Mouse (Mus musculus) bone marrow, adult 2 months (tissue): ENCODE results near the gene Ihh. TPM values are rescaled to one million over a fixed set of nuclear protein-coding genes. Genes with fewer than 3 reads are reported as not detected.

ENCODE experiments used
- H3K27ac ChIP-seq: fragments of 200-500 bp; 2 replicates; pipeline ENCODE4 v1.5.1; 2012; ENCODE audit warnings: low read depth, mild to moderate bottlenecking, control low read depth, inconsistent platforms, low read length; ENCODE audit not compliant: control insufficient read depth, poor library complexity, insufficient read depth
- H3K4me1 ChIP-seq: fragments of 200-500 bp; 2 replicates; pipeline ENCODE4 v1.6.1; 2011; ENCODE audit warnings: low read length; ENCODE audit not compliant: control insufficient read depth, insufficient read depth
- H3K4me3 ChIP-seq: fragments of 200-500 bp; replicated peaks from 2 replicates; pipeline ENCODE3; 2011; ENCODE audit warnings: mild to moderate bottlenecking, low read depth, low read length, control low read depth; ENCODE audit not compliant: control insufficient read depth
- CTCF ChIP-seq: fragments of 200-500 bp; IDR thresholded peaks from 2 replicates; pipeline ENCODE4 v1.5.1; 2011; ENCODE audit warnings: low read length, control low read depth; ENCODE audit not compliant: control insufficient read depth, insufficient read depth
- POLR2A ChIP-seq: fragments of 200-500 bp; IDR thresholded peaks from 2 replicates; pipeline ENCODE4 v1.6.1; 2011; ENCODE audit warnings: low read depth, mild to moderate bottlenecking, control low read depth, low read length, borderline replicate concordance; ENCODE audit not compliant: control insufficient read depth
- WGBS: fragments of 180-500 bp; shearing (Covaris S2); methylation state at CpG from one replicate; pipeline ENCODE4 v1.1.7; 2018; 5-methylcytosine and 5-hydroxymethylcytosine counted together
- polyA plus RNA-seq: library from polyadenylated mRNA; stranded (reverse); fragments of >200 nt; gene quantifications from 2 replicates; pipeline ENCODE4 v1.2.4, GENCODE M21; 2011; ENCODE audit warnings: low replicate concordance; ENCODE audit not compliant: missing spikeins, insufficient read depth, insufficient read length

The Ihh gene
- polyA plus RNA-seq, 1 experiment = 0.82 TPM

GRCm38 (mm10) chr1:74971353-74972050, 20.0 kb upstream of the Ihh start:
- H3K27ac ChIP-seq = no peak overlapping the region
- no peaks in the 10 kb centered on the region for H3K4me1 ChIP-seq
- TF ChIP-seq CTCF = no peak
- no peak for TF ChIP-seq POLR2A
- WGBS = 86% methylated on average over 4 of the region's 4 CpGs
- H3K4me3 ChIP-seq = no peak overlapping the region

- Histone ChIP-seq H3K27ac (no peak overlapping the region), H3K4me1 (no peaks in the 10 kb centered on the region), H3K4me3 (no peak overlapping the region)
- TF ChIP-seq CTCF (no peak), POLR2A (no peak)
- 66% methylated on average over 8 of the region's 8 CpGs for WGBS
Measured at GRCm38 (mm10) chr1:74967962-74968580, 16.6 kb upstream of the Ihh start.

GRCm38 (mm10) chr1:74964494-74965215, 13.2 kb upstream of the Ihh start:
- 35% methylated on average over 16 of the region's 16 CpGs for WGBS
- Histone ChIP-seq H3K27ac (no peak overlapping the region), H3K4me3 (no peak overlapping the region), H3K4me1 (no peaks in the 10 kb centered on the region)
- peak; percentile 71 for TF ChIP-seq CTCF
- TF ChIP-seq POLR2A = no peak

- WGBS = 76% methylated on average over 5 of the region's 5 CpGs
- no peak overlapping the region for H3K27ac ChIP-seq
Measured at GRCm38 (mm10) chr1:74962853-74963227, 11.4 kb upstream of the Ihh start.

GRCm38 (mm10) chr1:74962126-74962852, 10.8 kb upstream of the Ihh start:
- H3K27ac ChIP-seq = no peak overlapping the region

More at GRCm38 (mm10) chr1:74962853-74963227, 11.4 kb upstream of the Ihh start:
- H3K4me3 ChIP-seq = no peak overlapping the region
- H3K4me1 ChIP-seq = no peaks in the 10 kb centered on the region
- no peak for TF ChIP-seq CTCF
- TF ChIP-seq POLR2A = no peak

GRCm38 (mm10) chr1:74961722-74962121, 10.2 kb upstream of the Ihh start:
- TF ChIP-seq CTCF (no peak), POLR2A (no peak)
- H3K4me1 ChIP-seq = no peaks in the 10 kb centered on the region
- no peak overlapping the region for H3K27ac ChIP-seq
- no peak overlapping the region for H3K4me3 ChIP-seq
- WGBS = 76% methylated on average over 7 of the region's 7 CpGs

More at GRCm38 (mm10) chr1:74962126-74962852, 10.8 kb upstream of the Ihh start:
- WGBS = 69% methylated on average over 5 of the region's 5 CpGs
- no peak for TF ChIP-seq POLR2A
- TF ChIP-seq CTCF = no peak
- H3K4me3 ChIP-seq = no peak overlapping the region
- H3K4me1 ChIP-seq = no peaks in the 10 kb centered on the region

- TF ChIP-seq CTCF = no peak
- TF ChIP-seq POLR2A = no peak
- Histone ChIP-seq H3K27ac (no peak overlapping the region), H3K4me3 (no peak overlapping the region), H3K4me1 (no peaks in the 10 kb centered on the region)
- WGBS = 62% methylated on average over 7 of the region's 7 CpGs
Measured at GRCm38 (mm10) chr1:74960059-74960458, 8.6 kb upstream of the Ihh start.

GRCm38 (mm10) chr1:74950576-74951490, 639 bp downstream of the Ihh start:
- Histone ChIP-seq H3K27ac (no peak overlapping the region; the same call in 1 of the 2 replicates), H3K4me1 (no peaks in the 10 kb centered on the region), H3K4me3 (no peak overlapping the region)
- WGBS = 3% methylated on average over 83 of the region's 84 CpGs
- no peak for TF ChIP-seq POLR2A
- TF ChIP-seq CTCF = no peak
